Mouse (Mus musculus) forebrain, embryonic 15.5 days (tissue): ENCODE measurements around the gene Ell. TPM values are rescaled to one million over a fixed set of nuclear protein-coding genes. Genes with fewer than 3 reads are reported as not detected.

Experiments
- ATAC-seq: fragments of 200-750 bp; cut with Nextera tagmentation; replicated peaks from 2 replicates; pipeline ENCODE4 v1.8.0; 2017; ENCODE audit warnings: mild to moderate bottlenecking, moderate TSS enrichment, moderate library complexity
- H3K27ac ChIP-seq: fragments of 300-500 bp; sonication (generic); replicated peaks from 2 replicates; pipeline ENCODE4 v1.5.1; 2015; ENCODE audit warnings: mild to moderate bottlenecking, inconsistent platforms
- H3K27me3 ChIP-seq: fragments of 300-500 bp; sonication (generic); 2 replicates; pipeline ENCODE4 v1.6.1; 2015; ENCODE audit warnings: inconsistent platforms
- H3K36me3 ChIP-seq: fragments of 300-500 bp; sonication (generic); 2 replicates; pipeline ENCODE4 v1.6.1; 2015; ENCODE audit warnings: mild to moderate bottlenecking, inconsistent platforms
- H3K4me1 ChIP-seq: fragments of 300-500 bp; sonication (generic); 2 replicates; pipeline ENCODE4 v1.6.1; 2015; ENCODE audit warnings: inconsistent platforms
- H3K4me2 ChIP-seq: fragments of 300-500 bp; sonication (generic); replicated peaks from 2 replicates; pipeline ENCODE4 v1.6.1; 2015; ENCODE audit warnings: mild to moderate bottlenecking, inconsistent platforms
- H3K4me3 ChIP-seq: fragments of 300-500 bp; sonication (generic); 2 replicates; pipeline ENCODE4 v1.5.1; 2015; ENCODE audit warnings: mild to moderate bottlenecking, inconsistent platforms
- H3K9ac ChIP-seq: fragments of 300-500 bp; sonication (generic); replicated peaks from 2 replicates; pipeline ENCODE4 v1.6.1; 2015; ENCODE audit warnings: mild to moderate bottlenecking, inconsistent platforms
- H3K9me3 ChIP-seq: fragments of 300-500 bp; sonication (generic); 2 replicates; pipeline ENCODE4 v1.6.1; 2016; ENCODE audit warnings: inconsistent platforms
- WGBS: fragments of 180-500 bp; shearing (Covaris S2); methylation state at CpG from one replicate; pipeline ENCODE4 v1.1.7; 2015; ENCODE audit warnings: mixed read lengths; 5-methylcytosine and 5-hydroxymethylcytosine counted together
- polyA plus RNA-seq: library from polyadenylated mRNA; unstranded; fragments of >200 nt; fragmentation: Nextera tagmentation; extraction: Ambion mirVana; gene quantifications from 2 replicates; pipeline ENCODE4 v1.2.1, GENCODE M21; 2015

Gene Ell
- polyA plus RNA-seq, 1 experiment from 2014 or later, result 19.2 TPM

DNA sequence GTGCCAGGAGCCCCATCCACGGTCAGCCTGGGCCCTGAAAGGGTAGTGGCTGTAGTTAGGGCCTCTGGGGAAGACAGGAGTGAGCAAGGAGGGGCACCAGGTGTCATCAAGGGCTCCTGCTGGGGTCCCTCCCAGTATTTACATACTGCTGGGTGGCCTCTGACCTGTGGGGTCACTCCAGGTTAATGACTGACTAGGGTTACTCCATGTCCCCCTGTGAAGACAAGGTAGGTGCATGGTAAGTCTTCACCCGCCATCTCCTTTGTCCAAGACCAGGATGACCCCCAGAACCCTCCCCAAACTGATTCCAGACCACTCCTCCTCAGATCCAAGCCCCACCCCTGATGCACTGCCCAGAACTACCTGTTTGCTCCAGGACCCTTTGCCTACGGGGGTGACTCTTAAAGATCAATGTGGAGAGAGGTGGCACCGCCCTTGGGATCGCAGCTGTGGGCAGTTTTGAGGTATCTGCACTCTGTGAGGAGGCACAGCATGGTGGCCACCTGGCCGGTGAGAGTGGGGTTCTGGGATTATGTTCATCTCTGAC, 93.2 kb downstream of the Ell start, which contains the start of gene Gdf15:
Gdf15 (minus strand) TSS at position 111 of the 547 bp plus-strand sequence.
- H3K27ac ChIP-seq, result no peak within 1 kb of the TSS
- no peaks in the 10 kb centered on the region for H3K9me3 ChIP-seq
- peaks cover 25% of the 10 kb centered on the region for H3K4me1 ChIP-seq
- H3K4me2 ChIP-seq, result no peak within 1 kb of the TSS
- H3K9ac ChIP-seq, result no peak within 1 kb of the TSS
- 0 out of 2 replicates have a peak, but pooled peaks cover 6% of the 10 kb centered on the region for H3K27me3 ChIP-seq
- no peaks in the 10 kb centered on the region for H3K36me3 ChIP-seq
- no peak for ATAC-seq
- H3K4me3 ChIP-seq, result no peak within 1 kb of the TSS
- 83% methylated on average over 6 of the region's 6 CpGs for WGBS

DNA sequence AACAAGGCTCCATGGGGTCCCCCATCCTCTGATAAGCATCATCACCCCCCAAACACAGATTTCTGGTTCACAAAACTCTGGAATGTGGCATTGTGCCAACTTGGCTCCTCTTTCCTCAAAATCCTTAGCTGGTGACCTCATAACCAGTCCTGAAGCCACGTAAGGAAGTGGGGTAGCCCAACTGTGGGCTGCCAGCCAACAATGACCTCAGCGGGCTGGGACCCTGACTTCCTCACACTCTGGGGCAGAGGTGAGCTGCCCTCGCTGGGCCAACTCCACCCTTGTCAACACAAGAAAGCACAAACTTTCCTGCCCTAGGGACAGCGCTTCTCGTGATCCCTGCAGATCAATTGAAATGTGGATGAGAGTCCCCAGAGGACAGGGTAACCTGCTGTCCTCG, 94.8 kb downstream of the Ell start:
- Histone ChIP-seq H3K4me1 (peaks cover 25% of the 10 kb centered on the region), H3K36me3 (no peaks in the 10 kb centered on the region), H3K27ac (no peak overlapping the region), H3K9ac (no peak overlapping the region), H3K9me3 (no peaks in the 10 kb centered on the region), H3K4me3 (no peak overlapping the region), H3K27me3 (0 out of 2 replicates have a peak, but pooled peaks cover 6% of the 10 kb centered on the region), H3K4me2 (no peak overlapping the region)
- ATAC-seq, result no peak
- 55% methylated on average over 6 of the region's 6 CpGs for WGBS

DNA sequence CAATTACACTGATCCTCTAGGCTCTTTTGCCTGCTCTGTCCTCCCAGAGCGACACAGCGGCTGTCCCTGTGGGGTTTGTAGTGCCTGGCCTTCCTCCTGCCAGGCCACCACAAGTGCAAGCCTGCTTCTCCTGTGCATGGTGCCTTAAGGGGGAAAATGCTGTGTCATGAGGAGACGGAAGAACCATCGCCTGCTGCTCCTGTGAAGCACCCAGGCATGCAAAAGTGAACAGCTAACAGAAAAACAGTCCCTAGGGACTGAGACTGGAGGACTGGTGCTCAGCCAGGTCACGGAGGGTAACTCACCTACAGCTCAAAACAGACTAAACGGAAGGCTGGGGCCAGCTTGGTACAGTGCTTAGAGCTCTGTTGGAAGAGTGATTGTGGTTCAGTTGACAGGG, 96.3 kb downstream of the Ell start:
- no peak overlapping the region for H3K27ac ChIP-seq
- no peak overlapping the region for H3K9ac ChIP-seq
- H3K4me1 ChIP-seq, result peaks cover 13% of the 10 kb centered on the region
- WGBS, result 76% methylated on average over 6 of the region's 6 CpGs
- 0 out of 2 replicates have a peak, but pooled peaks cover 6% of the 10 kb centered on the region for H3K27me3 ChIP-seq
- H3K4me2 ChIP-seq, result no peak overlapping the region
- H3K9me3 ChIP-seq, result no peaks in the 10 kb centered on the region
- no peak for ATAC-seq
- no peaks in the 10 kb centered on the region for H3K36me3 ChIP-seq
- H3K4me3 ChIP-seq, result no peak overlapping the region

DNA sequence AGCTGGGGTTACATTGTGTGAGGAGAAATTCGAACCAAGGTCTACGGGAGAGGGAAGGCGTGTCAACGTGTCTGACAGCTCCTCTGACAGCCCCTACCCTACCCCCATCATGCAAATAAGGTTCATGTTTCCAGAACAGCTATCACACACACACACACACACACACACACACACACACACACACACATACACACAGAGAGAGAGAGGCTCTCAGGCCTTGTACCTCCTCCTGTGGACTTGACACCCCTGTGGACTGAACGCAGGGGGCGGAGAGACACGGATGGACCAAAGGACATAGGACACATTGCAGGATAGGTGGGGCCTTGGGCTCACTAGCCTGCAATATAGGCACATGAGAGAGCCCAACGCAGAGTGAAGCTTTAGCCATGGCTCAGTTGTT, 97.6 kb downstream of the Ell start:
- Histone ChIP-seq H3K4me3 (no peak overlapping the region), H3K27me3 (no peaks in the 10 kb centered on the region), H3K4me2 (no peak overlapping the region), H3K9ac (no peak overlapping the region), H3K4me1 (peaks cover 4% of the 10 kb centered on the region), H3K9me3 (no peaks in the 10 kb centered on the region), H3K27ac (no peak overlapping the region), H3K36me3 (no peaks in the 10 kb centered on the region)
- no peak for ATAC-seq
- 64% methylated on average over 8 of the region's 8 CpGs for WGBS

DNA sequence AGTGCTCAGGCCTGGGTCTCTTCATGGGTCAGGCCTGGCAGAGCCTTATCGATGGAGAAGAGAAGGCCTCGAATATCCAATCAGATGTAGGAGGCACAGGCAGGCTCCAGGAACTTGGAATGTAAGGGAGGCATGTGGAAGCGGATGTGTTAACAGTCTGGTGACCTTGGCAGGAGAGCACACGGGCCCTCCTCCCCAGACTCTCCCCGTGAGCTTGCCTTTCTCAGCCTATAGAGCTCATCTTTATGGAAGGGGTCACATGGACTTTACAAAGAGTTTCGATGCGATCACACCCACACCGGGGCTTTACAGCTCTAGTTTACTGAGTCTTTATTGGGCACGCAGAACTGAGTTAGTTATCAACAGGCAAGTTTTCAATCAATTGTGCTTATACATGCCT, 99.5 kb downstream of the Ell start:
- H3K4me3 ChIP-seq, result no peak overlapping the region
- no peak overlapping the region for H3K4me2 ChIP-seq
- no peaks in the 10 kb centered on the region for H3K27me3 ChIP-seq
- no peaks in the 10 kb centered on the region for H3K9me3 ChIP-seq
- ATAC-seq, result no peak
- no peak overlapping the region for H3K9ac ChIP-seq
- H3K36me3 ChIP-seq, result no peaks in the 10 kb centered on the region
- no peak overlapping the region for H3K27ac ChIP-seq
- 72% methylated on average over 9 of the region's 9 CpGs for WGBS
- H3K4me1 ChIP-seq, result peaks cover 4% of the 10 kb centered on the region

Other genes with a start within 250 kb of the Ell start
- gene Ddx49, start 237.0 kb upstream of the Ell start, polyA plus RNA-seq, result 52.2 and 53.8 TPM in 2 replicates
- 266 and 271 TPM in 2 replicates for gene Cope, start 236.9 kb upstream of the Ell start, polyA plus RNA-seq
- 31.3 and 31.9 TPM in 2 replicates for gene Cers1, start 223.7 kb upstream of the Ell start, polyA plus RNA-seq
- gene Gdf1, start 209.6 kb upstream of the Ell start, polyA plus RNA-seq, result 0.87 and 5.1 TPM in 2 replicates
- gene Upf1, start 186.2 kb upstream of the Ell start, polyA plus RNA-seq, result 17.5 and 17.8 TPM in 2 replicates
- gene Comp, start 165.9 kb upstream of the Ell start, polyA plus RNA-seq, result 0.14 TPM in 1 of 2 replicates, not detected in the other
- 41.0 and 42.2 TPM in 2 replicates for gene Crtc1, start 99.9 kb upstream of the Ell start, polyA plus RNA-seq
- gene Klhl26, start 62.5 kb upstream of the Ell start, polyA plus RNA-seq, result 19.3 and 21.4 TPM in 2 replicates
- 70.2 and 75.0 TPM in 2 replicates for gene Tmem59l, start 52.1 kb upstream of the Ell start, polyA plus RNA-seq
- gene Crlf1, start 46.3 kb upstream of the Ell start, polyA plus RNA-seq, result 4.3 and 5.3 TPM in 2 replicates
- 164 and 176 TPM in 2 replicates for gene Rex1bd, start 32.7 kb upstream of the Ell start, polyA plus RNA-seq
- 724 and 839 TPM in 2 replicates for gene Uba52, start 28.7 kb upstream of the Ell start, polyA plus RNA-seq
- 433 and 440 TPM in 2 replicates for gene Fkbp8, start 11.7 kb upstream of the Ell start, polyA plus RNA-seq
- gene Kxd1, start 11.5 kb upstream of the Ell start, polyA plus RNA-seq, result 49.8 and 50.2 TPM in 2 replicates
- gene Isyna1, start 54.9 kb downstream of the Ell start, polyA plus RNA-seq, result 116 TPM in 2 replicates
- gene Ssbp4, start 69.4 kb downstream of the Ell start, polyA plus RNA-seq, result 114 TPM in 2 replicates
- 0.74 and 1.3 TPM in 2 replicates for gene Lrrc25, start 76.7 kb downstream of the Ell start, polyA plus RNA-seq
- not detected in 2 replicates for gene Gdf15, start 93.0 kb downstream of the Ell start, polyA plus RNA-seq
- gene Pgpep1, start 120.9 kb downstream of the Ell start, polyA plus RNA-seq, result 63.6 and 70.2 TPM in 2 replicates
- gene Lsm4, start 133.8 kb downstream of the Ell start, polyA plus RNA-seq, result 211 and 228 TPM in 2 replicates
- gene Jund, start 159.5 kb downstream of the Ell start, polyA plus RNA-seq, result 89.0 and 96.0 TPM in 2 replicates
- gene Iqcn, start 164.0 kb downstream of the Ell start, polyA plus RNA-seq, result 0.13 and 0.14 TPM in 2 replicates
- not detected in 2 replicates for gene Gm3336, start 179.1 kb downstream of the Ell start, polyA plus RNA-seq
- 0.13 and 0.22 TPM in 2 replicates for gene Pde4c, start 184.3 kb downstream of the Ell start, polyA plus RNA-seq
- 319 and 328 TPM in 2 replicates for gene Rab3a, start 215.2 kb downstream of the Ell start, polyA plus RNA-seq
- 51.5 and 57.7 TPM in 2 replicates for gene Mpv17l2, start 221.5 kb downstream of the Ell start, polyA plus RNA-seq
- 126 and 127 TPM in 2 replicates for gene Pik3r2, start 237.3 kb downstream of the Ell start, polyA plus RNA-seq